Mouse (Mus musculus) stomach, postnatal 0 days (tissue): ENCODE data around the gene Foxl2. TPM values are rescaled to one million over a fixed set of nuclear protein-coding genes. Genes with fewer than 3 reads are reported as not detected.
A peak's percentile ranks its signal among the peaks of the same experiment; 100 is the strongest.

Source experiments
- ATAC-seq: fragments of 200-750 bp; cut with Nextera tagmentation; 2 replicates; pipeline ENCODE4 v1.8.0; 2017; ENCODE audit not compliant: low FRiP score, low TSS enrichment
- DNase-seq: peaks from one replicate; pipeline ENCODE4 v3.0.0-alpha.2; 2016; ENCODE audit warnings: low spot score
- H3K27ac ChIP-seq: fragments of 300-500 bp; sonication (generic); replicated peaks from 2 replicates; pipeline ENCODE4 v1.5.1; 2014; ENCODE audit warnings: mild to moderate bottlenecking, control low read depth
- H3K27me3 ChIP-seq: fragments of 300-500 bp; sonication (generic); 2 replicates; pipeline ENCODE4 v1.6.1; 2014; ENCODE audit warnings: low read length; ENCODE audit not compliant: control insufficient read depth, insufficient read depth
- H3K36me3 ChIP-seq: fragments of 300-500 bp; sonication (generic); 2 replicates; pipeline ENCODE4 v1.6.1; 2014; ENCODE audit warnings: low read length, mixed read lengths; ENCODE audit not compliant: control insufficient read depth, insufficient read depth
- H3K4me1 ChIP-seq: fragments of 300-500 bp; sonication (generic); replicated peaks from 2 replicates; pipeline ENCODE4 v1.6.1; 2014; ENCODE audit warnings: antibody characterized with exemption; ENCODE audit not compliant: control insufficient read depth, insufficient read depth
- H3K4me2 ChIP-seq: fragments of 300-500 bp; sonication (generic); replicated peaks from 2 replicates; pipeline ENCODE4 v1.6.1; 2014; ENCODE audit warnings: low read depth, mild to moderate bottlenecking, control low read depth, moderate library complexity
- H3K4me3 ChIP-seq: fragments of 300-500 bp; sonication (generic); 2 replicates; pipeline ENCODE4 v1.5.1; 2014; ENCODE audit warnings: low read depth, low read length, control low read depth
- H3K9ac ChIP-seq: fragments of 300-500 bp; sonication (generic); 2 replicates; pipeline ENCODE4 v1.6.1; 2014; ENCODE audit warnings: mild to moderate bottlenecking, low read length, control low read depth, mixed read lengths
- H3K9me3 ChIP-seq: fragments of 300-500 bp; sonication (generic); 2 replicates; pipeline ENCODE4 v1.6.1; 2016; ENCODE audit warnings: low read length; ENCODE audit not compliant: control insufficient read depth
- CTCF ChIP-seq: IDR thresholded peaks from 2 replicates; pipeline ENCODE4 v1.5.1; 2016; ENCODE audit warnings: antibody characterized with exemption, low read depth, mild to moderate bottlenecking, moderate library complexity
- EP300 ChIP-seq: optimal IDR thresholded peaks from 2 replicates; pipeline ENCODE3; 2016; ENCODE audit warnings: antibody characterized with exemption
- WGBS: fragments of 180-500 bp; shearing (Covaris S2); extraction: QIAGEN DNeasy Blood & Tissue Kit; methylation state at CpG from one replicate; pipeline ENCODE4 v1.1.7; 2014; 5-methylcytosine and 5-hydroxymethylcytosine counted together
- polyA plus RNA-seq: library from polyadenylated mRNA; unstranded; fragments of >200 nt; fragmentation: Nextera tagmentation; extraction: Ambion mirVana; gene quantifications from 2 replicates; pipeline ENCODE4 v1.2.1, GENCODE M21; 2015

Foxl2 gene
- polyA plus RNA-seq, 1 experiment from 2014 or later = not detected

- DNase-seq (peak; percentile 100), ATAC-seq (peak; percentile 99)
- peak within 1 kb of the TSS; percentile 99 for H3K4me2 ChIP-seq
- H3K36me3 ChIP-seq = no peaks in the 10 kb centered on the region
- under 1% methylated on average over 43 of the region's 45 CpGs for WGBS
- TF ChIP-seq CTCF (peak; percentile 47), EP300 (no peak)
- peak within 1 kb of the TSS; percentile 81 for H3K4me3 ChIP-seq
- no peaks in the 10 kb centered on the region for H3K4me1 ChIP-seq
- no peaks in the 10 kb centered on the region; the same call in 1 of the 2 replicates for H3K27me3 ChIP-seq
- peak within 1 kb of the TSS; percentile 73 for H3K9ac ChIP-seq
- H3K27ac ChIP-seq = no peak within 1 kb of the TSS
- no peaks in the 10 kb centered on the region for H3K9me3 ChIP-seq
Measured at GRCm38 (mm10) chr9:98985800-98986475, 30.9 kb downstream of the Foxl2 start, which contains the start of gene Faim. Gene Faim (plus strand): TSS chr9:98986373.

- no peak for DNase-seq
- no peak for TF ChIP-seq CTCF
- TF ChIP-seq EP300 = no peak
- no peak overlapping the region for H3K27ac ChIP-seq
- H3K9me3 ChIP-seq = no peaks in the 10 kb centered on the region
- H3K4me2 ChIP-seq = peak overlapping the region; percentile 99
- H3K9ac ChIP-seq = peak overlapping the region; percentile 73
- no peaks in the 10 kb centered on the region for H3K4me1 ChIP-seq
- peak; percentile 45 for ATAC-seq
- WGBS = 0% methylated on average over 45 of the region's 50 CpGs
- H3K27me3 ChIP-seq = no peaks in the 10 kb centered on the region; the same call in 1 of the 2 replicates
- H3K36me3 ChIP-seq = no peaks in the 10 kb centered on the region
- peak overlapping the region; percentile 81 for H3K4me3 ChIP-seq
Measured at GRCm38 (mm10) chr9:98986476-98987096, 31.5 kb downstream of the Foxl2 start.

- peak overlapping the region; percentile 99 for H3K4me2 ChIP-seq
- no peaks in the 10 kb centered on the region for H3K36me3 ChIP-seq
- WGBS = 39% methylated on average over 9 of the region's 9 CpGs
- no peaks in the 10 kb centered on the region for H3K9me3 ChIP-seq
- no peaks in the 10 kb centered on the region; the same call in 1 of the 2 replicates for H3K27me3 ChIP-seq
- no peaks in the 10 kb centered on the region for H3K4me1 ChIP-seq
- no peak for DNase-seq
- TF ChIP-seq EP300 = no peak
- TF ChIP-seq CTCF = no peak
- peak overlapping the region; percentile 81 for H3K4me3 ChIP-seq
- H3K9ac ChIP-seq = no peak overlapping the region; the same call in 1 of the 2 replicates
- no peak for ATAC-seq
- no peak overlapping the region for H3K27ac ChIP-seq
Measured at GRCm38 (mm10) chr9:98987131-98987530, 32.0 kb downstream of the Foxl2 start.

- Histone ChIP-seq H3K9ac (no peak overlapping the region), H3K27ac (no peak overlapping the region), H3K36me3 (peaks cover 3% of the 10 kb centered on the region; the same call in 1 of the 2 replicates), H3K27me3 (no peaks in the 10 kb centered on the region), H3K9me3 (no peaks in the 10 kb centered on the region), H3K4me2 (no peak overlapping the region), H3K4me3 (no peak overlapping the region), H3K4me1 (no peaks in the 10 kb centered on the region)
- no peak for DNase-seq
- no peak for ATAC-seq
- TF ChIP-seq EP300 = no peak
- TF ChIP-seq CTCF = no peak
- 90% methylated on average over 4 of the region's 4 CpGs for WGBS
Measured at GRCm38 (mm10) chr9:98994103-98994502, 39.0 kb downstream of the Foxl2 start.

GRCm38 (mm10) chr9:98999881-99000339 is 44.8 kb downstream of the Foxl2 start:
- ATAC-seq (no peak), DNase-seq (no peak)
- Histone ChIP-seq H3K9me3 (no peaks in the 10 kb centered on the region), H3K9ac (no peak overlapping the region), H3K4me3 (no peak overlapping the region), H3K27me3 (no peaks in the 10 kb centered on the region), H3K27ac (no peak overlapping the region), H3K4me1 (no peaks in the 10 kb centered on the region), H3K36me3 (peaks cover 3% of the 10 kb centered on the region; the same call in 1 of the 2 replicates), H3K4me2 (no peak overlapping the region)
- TF ChIP-seq EP300 (no peak), CTCF (no peak)
- WGBS = 71% methylated on average over 9 of the region's 9 CpGs

GRCm38 (mm10) chr9:99001326-99001725 is 46.2 kb downstream of the Foxl2 start:
- 93% methylated on average over 6 of the region's 6 CpGs for WGBS
- H3K27me3 ChIP-seq = no peaks in the 10 kb centered on the region
- no peak overlapping the region for H3K9ac ChIP-seq
- H3K27ac ChIP-seq = no peak overlapping the region
- H3K36me3 ChIP-seq = no peaks in the 10 kb centered on the region
- H3K4me1 ChIP-seq = no peaks in the 10 kb centered on the region
- DNase-seq = no peak
- H3K4me2 ChIP-seq = no peak overlapping the region
- no peaks in the 10 kb centered on the region for H3K9me3 ChIP-seq
- no peak for ATAC-seq
- TF ChIP-seq EP300 (no peak), CTCF (no peak)
- H3K4me3 ChIP-seq = no peak overlapping the region

Other genes starting within 250 kb of the Foxl2 start
- gene Prr23a1, start 112.8 kb upstream of the Foxl2 start, polyA plus RNA-seq = not detected in 2 replicates
- not detected in 2 replicates for gene Prr23a2, start 98.8 kb upstream of the Foxl2 start, polyA plus RNA-seq
- gene Prr23a3, start 90.5 kb upstream of the Foxl2 start, polyA plus RNA-seq = not detected in 2 replicates
- gene 7420426K07Rik, start 52.2 kb upstream of the Foxl2 start, polyA plus RNA-seq = not detected in 2 replicates
- 32.3 and 32.9 TPM in 2 replicates for gene Faim, start 31.1 kb downstream of the Foxl2 start, polyA plus RNA-seq
- gene Gm1123, start 80.4 kb downstream of the Foxl2 start, polyA plus RNA-seq = 0.07 and 0.08 TPM in 2 replicates
- gene Pik3cb, start 185.3 kb downstream of the Foxl2 start, polyA plus RNA-seq = 2.6 and 4.0 TPM in 2 replicates